Mouse (Mus musculus) myocyte (in vitro differentiated cells): ENCODE measurements at regions not wholly inside any gene's neighbourhood (a gene's known extent, or its start where the extent isn't known, plus 50 kb on each side); places are given as distances from the start of the nearest gene placed in this dataset.

ENCODE experiments used
- H3K27me3 ChIP-seq: one replicate; pipeline ENCODE4 v1.6.1; 2011; ENCODE audit not compliant: control insufficient read depth, insufficient read depth, insufficient read length
- H3K36me3 ChIP-seq: one replicate; pipeline ENCODE4 v1.6.1; 2011; ENCODE audit not compliant: control insufficient read depth, insufficient read depth
- H3K4me2 ChIP-seq: one replicate; pipeline ENCODE4 v1.6.1; 2011; ENCODE audit warnings: low read depth, control low read depth
- H3K4me3 ChIP-seq: one replicate; pipeline ENCODE4 v1.5.1; 2011; ENCODE audit warnings: mild to moderate bottlenecking, control low read depth, moderate library complexity
- H3K79me2 ChIP-seq: one replicate; pipeline ENCODE4 v1.6.1; 2011; ENCODE audit not compliant: control insufficient read depth, insufficient read depth
- H3ac ChIP-seq: one replicate; pipeline ENCODE4 v1.6.1; 2011; ENCODE audit not compliant: control insufficient read depth, insufficient read length
- CEBPB ChIP-seq: IDR thresholded peaks from 2 replicates; pipeline ENCODE4 v1.6.1; 2011; ENCODE audit warnings: mild to moderate bottlenecking, moderate library complexity; ENCODE audit not compliant: poor library complexity, insufficient read depth, severe bottlenecking
- E2F4 ChIP-seq: IDR thresholded peaks from one replicate; pipeline ENCODE4 v1.6.1; 2011; ENCODE audit warnings: mild to moderate bottlenecking, control low read depth, moderate library complexity; ENCODE audit not compliant: insufficient read depth
- MAX ChIP-seq: IDR thresholded peaks from one replicate; pipeline ENCODE4 v1.6.1; 2011; ENCODE audit warnings: low read depth, mild to moderate bottlenecking, control low read depth
- MYOD1 ChIP-seq, 3 experiments: IDR thresholded peaks; one replicate each; pipeline ENCODE4 v1.6.1; 2011; ENCODE audit warnings: control low read depth in 2 of 3, low read depth in 2 of 3, mild to moderate bottlenecking in 2 of 3, moderate library complexity in 1 of 3; ENCODE audit not compliant: insufficient read length in 2 of 3, control insufficient read depth in 1 of 3
- MYOG ChIP-seq, 3 experiments: IDR thresholded peaks; one replicate each; pipeline ENCODE4 v1.6.1; 2011; ENCODE audit warnings: control low read depth in 2 of 3, low read depth in 2 of 3, mild to moderate bottlenecking in 2 of 3; ENCODE audit not compliant: insufficient read length in 2 of 3, control insufficient read depth in 1 of 3, insufficient read depth in 1 of 3
- POLR2A ChIP-seq: IDR thresholded peaks from one replicate; pipeline ENCODE4 v1.6.1; 2011; ENCODE audit warnings: low read depth, mild to moderate bottlenecking, control low read depth, moderate library complexity; ENCODE audit not compliant: insufficient read length
- POLR2AphosphoS2 ChIP-seq: IDR thresholded peaks from one replicate; pipeline ENCODE4 v1.6.1; 2011; ENCODE audit warnings: low read depth, control low read depth; ENCODE audit not compliant: insufficient read length
- REST ChIP-seq: IDR thresholded peaks from one replicate; pipeline ENCODE4 v1.6.1; 2011; ENCODE audit warnings: mild to moderate bottlenecking, control low read depth, moderate library complexity; ENCODE audit not compliant: insufficient read depth, insufficient read length
- SRF ChIP-seq: IDR thresholded peaks from one replicate; pipeline ENCODE4 v1.6.1; 2011; ENCODE audit warnings: low read depth; ENCODE audit not compliant: control insufficient read depth, insufficient read length
- TCF12 ChIP-seq: IDR thresholded peaks from one replicate; pipeline ENCODE4 v1.6.1; 2011; ENCODE audit warnings: mild to moderate bottlenecking, control low read depth; ENCODE audit not compliant: poor library complexity, insufficient read depth, severe bottlenecking
- TCF3 ChIP-seq: IDR thresholded peaks from one replicate; pipeline ENCODE4 v1.6.1; 2011; ENCODE audit warnings: low read depth, control low read depth; ENCODE audit not compliant: insufficient read length
- USF1 ChIP-seq: IDR thresholded peaks from one replicate; pipeline ENCODE4 v1.6.1; 2011; ENCODE audit warnings: low read depth, mild to moderate bottlenecking, control low read depth, moderate library complexity

DNA sequence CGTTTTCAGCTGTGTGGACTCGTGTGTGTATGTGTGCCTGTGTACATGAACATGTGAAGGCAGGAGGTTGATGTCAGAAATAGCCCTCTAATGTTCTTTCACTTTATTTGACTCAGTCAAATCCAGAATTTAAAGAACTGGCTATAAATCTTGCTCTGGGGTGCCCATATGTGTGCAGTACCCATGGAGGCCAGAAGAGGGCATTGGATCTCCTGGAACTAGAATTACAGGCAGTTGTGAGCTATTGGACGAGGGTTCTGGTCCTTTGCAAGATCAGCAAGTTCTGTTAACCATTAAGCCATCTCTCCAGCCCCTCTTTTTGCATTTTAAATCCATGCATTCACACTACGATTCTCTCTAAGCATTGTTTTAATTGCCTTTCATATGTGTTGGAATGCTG, 314.6 kb upstream of the Tgfbr2 start:
- Histone ChIP-seq H3K4me3 (no peak overlapping the region), H3K27me3 (no peaks in the 10 kb centered on the region), H3K79me2 (no peaks in the 10 kb centered on the region), H3ac (no peak overlapping the region), H3K4me2 (no peak overlapping the region), H3K36me3 (no peaks in the 10 kb centered on the region)
- TF ChIP-seq TCF3, result no peak
- no peak for TF ChIP-seq POLR2AphosphoS2
- TF ChIP-seq SRF, result no peak
- no peak for TF ChIP-seq TCF12
- TF ChIP-seq MYOD1 (IDR thresholded peaks at IDR 0.05; ENCODE audit: control insufficient read depth in 1 of 3, insufficient read length in 2 of 3, low read depth in 2 of 3), result no peak
- TF ChIP-seq USF1, result no peak
- no peak for TF ChIP-seq MAX
- TF ChIP-seq E2F4, result no peak
- no peak for TF ChIP-seq REST
- TF ChIP-seq CEBPB, result no peak
- TF ChIP-seq MYOG (IDR thresholded peaks at IDR 0.05; ENCODE audit: control insufficient read depth in 1 of 3, insufficient read depth in 1 of 3, insufficient read length in 2 of 3, low read depth in 2 of 3), result no peak
- TF ChIP-seq POLR2A, result no peak

DNA sequence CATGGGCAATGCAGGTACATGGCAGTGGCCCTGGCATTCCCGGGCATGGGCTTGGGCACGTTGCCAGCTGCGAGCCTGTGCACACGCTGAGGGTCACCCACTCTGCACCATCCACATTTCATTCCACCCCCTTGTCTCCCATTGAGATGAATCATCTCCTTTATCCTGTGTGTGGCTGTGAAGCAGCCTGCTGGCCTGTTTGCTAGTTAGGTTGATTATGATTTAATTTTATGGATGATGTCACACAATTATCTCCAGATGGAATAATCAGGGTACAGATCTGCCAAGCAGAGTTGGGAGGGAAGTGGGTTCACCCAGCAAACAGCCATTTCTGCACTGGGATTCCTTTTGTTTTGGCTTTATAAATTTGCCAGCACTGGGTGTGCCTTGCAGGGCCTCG, 314.1 kb upstream of the Tgfbr2 start:
- H3K36me3 ChIP-seq, result no peaks in the 10 kb centered on the region
- no peak overlapping the region for H3ac ChIP-seq
- no peaks in the 10 kb centered on the region for H3K79me2 ChIP-seq
- H3K4me2 ChIP-seq, result no peak overlapping the region
- H3K4me3 ChIP-seq, result no peak overlapping the region
- H3K27me3 ChIP-seq, result no peaks in the 10 kb centered on the region
- no peak for TF ChIP-seq SRF
- no peak for TF ChIP-seq MYOD1 (IDR thresholded peaks at IDR 0.05; ENCODE audit: control insufficient read depth in 1 of 3, insufficient read length in 2 of 3, low read depth in 2 of 3)
- no peak for TF ChIP-seq CEBPB
- TF ChIP-seq MYOG (IDR thresholded peaks at IDR 0.05; ENCODE audit: control insufficient read depth in 1 of 3, insufficient read depth in 1 of 3, insufficient read length in 2 of 3, low read depth in 2 of 3), result no peak
- no peak for TF ChIP-seq REST
- no peak for TF ChIP-seq POLR2A
- no peak for TF ChIP-seq MAX
- TF ChIP-seq USF1, result no peak
- no peak for TF ChIP-seq TCF3
- TF ChIP-seq E2F4, result no peak
- TF ChIP-seq POLR2AphosphoS2, result no peak
- TF ChIP-seq TCF12, result no peak

DNA sequence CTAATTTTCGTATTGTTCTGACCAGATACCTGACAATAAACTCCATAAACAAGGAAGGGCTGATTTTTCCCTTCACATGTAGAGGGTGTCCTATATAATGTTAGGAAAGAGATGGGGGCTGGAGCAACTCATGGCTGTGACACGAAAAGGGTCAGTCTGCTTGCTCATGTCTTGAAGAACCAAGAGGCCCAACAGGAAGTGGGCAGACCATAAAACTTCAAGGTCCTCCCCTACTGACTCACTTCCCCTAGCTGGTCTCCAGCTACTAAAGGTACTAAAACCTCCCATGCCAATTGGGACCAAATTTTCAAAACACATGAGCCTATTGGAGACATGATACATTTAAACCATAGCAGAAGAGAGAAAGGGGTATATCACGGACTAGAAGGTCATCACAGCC, 302.1 kb upstream of the Tgfbr2 start:
- Histone ChIP-seq H3K79me2 (no peaks in the 10 kb centered on the region), H3K4me2 (no peak overlapping the region), H3K4me3 (no peak overlapping the region), H3K27me3 (no peaks in the 10 kb centered on the region), H3K36me3 (no peaks in the 10 kb centered on the region), H3ac (no peak overlapping the region)
- TF ChIP-seq E2F4, result no peak
- TF ChIP-seq MYOD1 (IDR thresholded peaks at IDR 0.05; ENCODE audit: control insufficient read depth in 1 of 3, insufficient read length in 2 of 3, low read depth in 2 of 3), result no peak
- no peak for TF ChIP-seq SRF
- TF ChIP-seq REST, result no peak
- no peak for TF ChIP-seq TCF12
- TF ChIP-seq USF1, result no peak
- no peak for TF ChIP-seq POLR2A
- TF ChIP-seq CEBPB, result no peak
- no peak for TF ChIP-seq POLR2AphosphoS2
- no peak for TF ChIP-seq MAX
- TF ChIP-seq MYOG (IDR thresholded peaks at IDR 0.05; ENCODE audit: control insufficient read depth in 1 of 3, insufficient read depth in 1 of 3, insufficient read length in 2 of 3, low read depth in 2 of 3), result no peak
- TF ChIP-seq TCF3, result no peak

DNA sequence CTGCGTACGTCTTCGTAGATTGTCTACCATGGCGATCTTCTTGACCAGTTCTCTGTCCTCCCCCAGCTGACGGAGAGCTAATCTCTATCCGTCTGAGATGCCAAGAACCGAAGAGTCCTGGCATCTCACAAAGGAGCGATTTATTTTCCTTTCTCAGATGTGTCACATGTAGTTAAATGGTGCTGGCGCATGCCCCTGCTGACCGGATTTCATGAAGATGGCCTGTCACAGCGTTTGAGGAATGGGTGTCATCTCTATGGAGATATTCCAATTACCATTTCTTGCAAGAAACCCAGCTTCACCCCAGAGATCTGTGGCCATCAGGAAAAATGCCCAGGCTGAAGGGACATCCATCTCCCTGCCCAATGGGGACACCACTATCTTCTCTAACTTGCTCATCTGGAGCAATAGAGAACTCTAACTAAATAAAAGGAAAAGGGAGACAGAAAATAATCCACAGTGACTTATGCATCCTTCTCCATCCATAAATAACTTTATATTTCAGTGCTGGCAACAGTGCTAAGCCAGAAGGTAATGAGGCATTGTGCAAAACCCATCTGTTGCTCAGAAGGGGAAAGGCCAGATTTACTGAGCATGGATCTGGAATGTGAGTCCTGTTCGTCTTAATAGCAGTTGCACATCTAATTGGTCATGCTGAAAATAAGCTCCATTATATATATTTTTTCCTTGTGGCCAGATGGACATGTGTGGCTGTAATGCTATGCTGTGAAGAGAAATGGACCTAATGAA, 300.2 kb upstream of the Tgfbr2 start:
- Histone ChIP-seq H3K79me2 (no peaks in the 10 kb centered on the region), H3K4me2 (no peak overlapping the region), H3K27me3 (no peaks in the 10 kb centered on the region), H3K36me3 (no peaks in the 10 kb centered on the region), H3ac (no peak overlapping the region), H3K4me3 (no peak overlapping the region)
- TF ChIP-seq SRF (no peak), POLR2AphosphoS2 (no peak), USF1 (no peak), TCF12 (no peak), CEBPB (no peak), TCF3 (no peak), MYOD1 (IDR thresholded peaks at IDR 0.05; ENCODE audit: control insufficient read depth in 1 of 3, insufficient read length in 2 of 3, low read depth in 2 of 3) (no peak), MYOG (IDR thresholded peaks at IDR 0.05; ENCODE audit: control insufficient read depth in 1 of 3, insufficient read depth in 1 of 3, insufficient read length in 2 of 3, low read depth in 2 of 3) (no peak), MAX (no peak), E2F4 (no peak), REST (no peak), POLR2A (no peak)
